Mouse (Mus musculus): Measurements from ENCODE around the gene Prlh.

The Prlh gene

DNA sequence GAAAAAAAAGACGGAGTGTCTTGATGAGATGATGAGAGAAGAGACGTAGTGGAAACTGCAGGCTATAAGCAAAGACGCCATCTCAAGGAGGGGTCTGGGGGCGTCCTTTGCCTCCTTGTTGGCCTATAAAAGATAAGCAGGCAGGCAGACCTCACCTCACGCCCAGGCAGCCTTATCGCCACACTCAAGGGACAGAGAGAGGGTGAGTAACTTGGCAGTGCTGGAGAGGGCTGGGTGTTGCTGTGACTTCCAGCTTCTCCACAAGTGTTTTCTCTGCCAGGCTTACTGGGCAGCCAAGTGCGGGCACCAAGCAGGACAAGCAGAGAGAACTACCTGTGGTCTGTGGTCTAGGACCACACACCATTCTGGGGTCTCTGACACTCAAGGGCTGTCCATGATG lies 1.2 kb upstream of the Prlh start:
- no peak for DNase-seq (ENCODE audit: low read depth in 1 of 2, low spot score in 2 of 2)

- no peak for DNase-seq (ENCODE audit: low read depth in 1 of 2, low spot score in 2 of 2)
Observed at GRCm38 (mm10) chr1:90953688-90954087, 780 bp downstream of the Prlh start.

- no peak for DNase-seq (ENCODE audit: low read depth in 1 of 2, low spot score in 2 of 2)
Observed at GRCm38 (mm10) chr1:90956245-90957096, 3.6 kb downstream of the Prlh start.

DNA sequence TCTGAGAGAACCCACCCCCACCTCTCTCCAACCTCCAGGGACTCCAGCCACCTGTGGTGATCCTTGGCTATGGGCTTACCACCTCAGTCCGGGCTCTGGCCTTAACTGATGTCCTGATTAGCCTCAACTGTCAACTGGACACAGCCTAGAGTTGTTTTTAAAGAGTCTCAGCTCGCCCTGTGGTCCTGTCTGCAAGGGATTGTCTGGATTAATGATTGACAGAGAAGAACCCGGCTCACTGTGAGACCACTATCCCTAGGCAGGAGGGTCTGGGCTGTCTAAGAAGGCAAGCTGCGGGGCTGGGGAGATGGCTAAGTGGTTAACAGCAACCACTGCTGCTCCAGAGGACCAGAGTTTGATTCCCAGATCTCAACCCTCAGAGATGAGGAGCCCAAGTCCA lies 9.6 kb downstream of the Prlh start:
- DNase-seq (ENCODE audit: low read depth in 1 of 2, low spot score in 2 of 2) = no peak

GRCm38 (mm10) chr1:90962994-90963393 lies 10.1 kb downstream of the Prlh start:
- no peak for DNase-seq (ENCODE audit: low read depth in 1 of 2, low spot score in 2 of 2)

- DNase-seq (ENCODE audit: low read depth in 1 of 2, low spot score in 2 of 2) = no peak
Observed at GRCm38 (mm10) chr1:90967583-90967982, 14.7 kb downstream of the Prlh start.

GRCm38 (mm10) chr1:90968649-90969048 lies 15.7 kb downstream of the Prlh start:
- no peak for DNase-seq (ENCODE audit: low read depth in 1 of 2, low spot score in 2 of 2)

DNA sequence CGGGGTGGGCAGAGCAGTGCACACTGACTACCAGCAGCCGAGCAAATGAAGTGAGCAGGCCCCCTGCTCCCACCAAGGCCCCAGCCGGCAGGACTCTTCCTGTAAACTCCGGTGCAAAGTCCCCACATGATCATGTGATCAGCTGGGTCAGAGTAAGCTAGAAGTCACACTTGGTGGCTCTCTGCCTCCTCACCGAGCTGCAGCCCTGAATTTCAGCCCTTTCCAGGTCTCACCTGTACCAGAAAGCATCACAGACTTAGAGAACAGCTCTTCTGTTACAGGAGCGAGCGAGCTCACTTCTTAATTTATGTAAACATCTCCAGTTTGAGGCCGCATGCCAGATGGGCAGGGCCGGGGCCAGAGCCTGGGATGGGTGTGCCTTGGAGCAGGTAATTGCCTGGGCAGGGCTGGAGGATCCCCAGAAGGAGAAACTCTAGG lies 16.5 kb downstream of the Prlh start, which contains the start of gene Rab17:
Gene Rab17, minus strand, starts transcription at position 315 of the 438 bp plus-strand sequence.
- DNase-seq (ENCODE audit: low read depth in 1 of 2, low spot score in 2 of 2) = no peak

DNA sequence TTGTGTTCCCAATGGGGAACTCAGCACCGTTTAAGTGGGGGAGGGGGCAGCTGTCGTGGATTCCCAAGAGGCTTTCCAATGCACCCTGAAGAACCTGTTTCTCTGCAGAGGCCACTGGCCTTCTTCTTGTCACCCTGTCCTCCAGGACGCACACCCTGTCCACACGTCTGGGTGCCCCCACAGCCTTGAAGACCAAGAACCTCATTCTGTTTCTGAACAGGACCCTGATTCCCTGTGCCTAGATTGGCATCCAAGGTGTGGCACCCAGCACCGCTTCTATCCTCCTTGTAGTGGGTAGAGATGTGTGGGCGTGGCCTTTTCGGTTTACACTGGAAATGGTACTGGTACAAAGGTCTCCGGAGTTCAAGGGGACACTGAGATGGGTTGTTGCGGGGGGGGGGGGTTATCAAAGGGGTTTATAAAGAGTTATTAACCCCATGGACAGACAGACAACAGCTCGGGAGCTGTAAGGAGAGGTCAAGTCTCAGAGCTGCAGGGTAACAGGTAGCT lies 17.0 kb downstream of the Prlh start:
- DNase-seq (ENCODE audit: low read depth in 1 of 2, low spot score in 2 of 2) = no peak

GRCm38 (mm10) chr1:90972911-90973573 lies 20.1 kb downstream of the Prlh start:
- peak; percentile 64 to 80 for DNase-seq (ENCODE audit: low read depth in 1 of 2, low spot score in 2 of 2)

GRCm38 (mm10) chr1:90973574-90973911 lies 20.6 kb downstream of the Prlh start:
- no peak for DNase-seq (ENCODE audit: low read depth in 1 of 2, low spot score in 2 of 2)

DNA sequence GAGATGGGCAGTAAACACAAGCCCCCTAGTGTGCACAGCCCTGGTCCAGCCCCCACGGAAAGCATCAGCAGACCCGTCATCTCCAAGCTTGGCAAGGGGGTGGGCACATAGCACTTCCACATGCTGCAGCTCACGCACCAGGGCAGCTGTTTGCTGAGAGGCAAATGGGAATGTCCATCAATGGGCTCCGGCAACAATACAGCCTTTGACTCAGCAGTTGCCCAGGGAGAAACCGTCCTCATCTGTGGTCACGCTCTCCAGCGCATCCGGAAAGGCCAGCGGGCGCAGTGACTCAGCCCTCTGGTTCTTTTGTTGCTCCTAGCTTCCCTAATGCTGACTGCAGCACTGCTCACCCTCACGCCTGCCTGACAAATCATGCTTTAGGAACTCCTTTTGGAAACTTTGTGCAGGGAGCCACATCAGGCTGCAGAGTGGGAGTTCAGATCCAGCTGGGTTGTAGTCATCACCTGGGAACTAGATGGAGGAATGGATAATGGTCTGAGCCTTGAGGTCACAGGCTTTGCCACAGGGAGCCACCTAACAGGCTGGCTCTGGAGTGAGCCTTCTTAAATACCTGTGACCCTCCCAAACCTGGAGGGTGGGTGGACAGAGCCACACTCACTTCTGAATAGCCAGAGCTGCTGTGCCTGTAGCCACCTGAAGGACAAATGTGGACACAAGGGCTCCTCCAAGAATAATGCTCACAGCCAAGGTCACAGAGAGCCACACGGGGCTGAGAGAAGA lies 22.2 kb downstream of the Prlh start:
- DNase-seq (ENCODE audit: low read depth in 1 of 2, low spot score in 2 of 2) = peak; percentile 38 to 57

GRCm38 (mm10) chr1:90975960-90976359 lies 23.1 kb downstream of the Prlh start:
- DNase-seq (ENCODE audit: low read depth in 1 of 2, low spot score in 2 of 2) = no peak

GRCm38 (mm10) chr1:90980638-90981330 lies 27.9 kb downstream of the Prlh start:
- DNase-seq (ENCODE audit: low read depth in 1 of 2, low spot score in 2 of 2) = no peak

DNA sequence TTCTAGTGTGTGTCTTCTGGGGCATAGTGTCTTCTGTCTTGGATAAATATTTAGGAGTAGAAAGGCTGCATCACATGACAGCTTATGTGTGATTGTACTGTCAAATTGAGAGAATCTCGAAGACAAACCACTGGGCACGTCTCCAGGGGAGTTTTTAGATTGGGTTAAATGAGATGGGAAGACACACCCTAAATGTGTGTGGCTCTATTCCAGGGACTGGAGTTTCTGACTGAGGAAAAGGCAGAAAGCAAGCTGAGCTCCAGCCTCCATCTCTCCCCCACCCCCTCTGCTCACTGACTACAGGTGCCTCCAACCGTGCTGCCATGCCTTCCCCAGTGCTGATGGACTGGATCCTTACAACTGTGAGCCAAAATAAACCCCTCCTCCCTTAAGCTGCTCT lies 28.4 kb downstream of the Prlh start:
- DNase-seq (ENCODE audit: low read depth in 1 of 2, low spot score in 2 of 2) = no peak

GRCm38 (mm10) chr1:90995916-90996315 lies 43.0 kb downstream of the Prlh start:
- no peak for DNase-seq (ENCODE audit: low read depth in 1 of 2, low spot score in 2 of 2)

DNA sequence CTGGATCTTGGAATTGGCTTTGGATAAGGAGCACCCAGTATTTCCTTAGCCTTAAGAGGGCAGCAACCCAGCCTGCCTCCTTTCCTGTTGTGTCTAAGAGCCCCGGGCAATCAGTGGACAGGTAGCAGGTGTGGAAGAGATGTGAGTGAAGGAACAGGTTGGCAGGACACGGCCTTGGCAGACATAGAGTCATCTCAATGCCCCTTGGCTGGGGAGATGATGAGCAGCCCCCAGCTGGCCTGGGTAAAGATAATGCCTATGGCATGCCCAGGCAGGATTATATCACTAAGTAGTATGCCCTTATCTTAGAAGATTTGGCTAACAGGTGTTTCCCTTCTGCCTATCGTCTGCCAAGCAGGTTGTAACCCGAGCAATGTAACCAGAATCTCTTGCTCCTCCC lies 44.2 kb downstream of the Prlh start:
- DNase-seq (ENCODE audit: low read depth in 1 of 2, low spot score in 2 of 2) = no peak

DNA sequence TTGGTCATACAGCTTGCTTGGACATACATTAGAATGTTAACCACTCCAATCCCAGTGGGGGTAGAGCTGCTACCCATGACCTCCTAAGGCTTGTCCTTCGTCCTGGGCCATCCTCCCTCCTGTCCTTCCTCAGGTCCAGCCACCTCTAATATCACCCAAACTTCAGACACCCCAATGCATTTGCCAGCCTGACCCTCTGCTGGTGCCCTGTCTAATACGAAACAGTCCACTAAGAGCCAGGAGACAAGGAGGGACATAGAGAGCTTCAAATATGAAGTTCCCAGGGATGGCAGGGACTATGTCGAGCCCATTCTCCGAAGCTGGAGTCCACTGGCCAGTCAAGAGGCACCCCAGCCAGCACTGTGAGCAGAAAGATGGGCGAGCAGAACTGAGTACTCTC lies 44.7 kb downstream of the Prlh start:
- no peak for DNase-seq (ENCODE audit: low read depth in 1 of 2, low spot score in 2 of 2)

DNA sequence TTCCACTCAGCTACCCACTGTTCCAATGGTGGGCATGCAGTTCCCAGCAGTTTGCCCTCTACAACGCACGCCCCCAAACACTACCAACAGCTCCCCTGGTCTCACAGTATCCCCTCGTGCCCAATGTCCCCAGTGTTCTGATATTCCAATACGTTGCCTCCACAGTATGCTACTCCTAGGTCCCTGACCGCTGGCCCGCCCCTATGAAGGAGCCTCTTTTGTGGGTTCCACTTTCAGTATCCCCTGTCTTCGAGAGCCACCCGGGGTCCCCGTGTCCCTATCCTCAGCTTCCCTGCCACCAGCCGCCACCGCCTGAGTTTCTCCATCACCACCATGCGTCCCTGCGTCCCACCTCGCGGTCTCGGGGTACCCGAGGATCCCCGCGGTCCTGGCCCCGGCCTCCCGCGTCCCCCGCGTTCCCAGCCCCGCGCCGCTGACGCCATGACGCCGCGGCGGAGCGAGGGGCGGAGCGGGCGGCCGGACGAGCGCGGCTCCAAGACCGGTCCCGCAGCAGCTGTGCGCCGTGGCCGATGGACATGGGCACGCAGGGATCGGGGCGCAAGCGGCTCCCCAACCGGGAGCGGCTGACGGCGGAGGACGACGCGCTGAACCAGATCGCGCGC lies 45.5 kb downstream of the Prlh start, which contains the start of gene Lrrfip1:
Gene Lrrfip1, plus strand, starts transcription at position 470 of the 623 bp plus-strand sequence.
- DNase-seq (ENCODE audit: low read depth in 1 of 2, low spot score in 2 of 2) = peak in 1 of 2 experiments; percentile 39

DNA sequence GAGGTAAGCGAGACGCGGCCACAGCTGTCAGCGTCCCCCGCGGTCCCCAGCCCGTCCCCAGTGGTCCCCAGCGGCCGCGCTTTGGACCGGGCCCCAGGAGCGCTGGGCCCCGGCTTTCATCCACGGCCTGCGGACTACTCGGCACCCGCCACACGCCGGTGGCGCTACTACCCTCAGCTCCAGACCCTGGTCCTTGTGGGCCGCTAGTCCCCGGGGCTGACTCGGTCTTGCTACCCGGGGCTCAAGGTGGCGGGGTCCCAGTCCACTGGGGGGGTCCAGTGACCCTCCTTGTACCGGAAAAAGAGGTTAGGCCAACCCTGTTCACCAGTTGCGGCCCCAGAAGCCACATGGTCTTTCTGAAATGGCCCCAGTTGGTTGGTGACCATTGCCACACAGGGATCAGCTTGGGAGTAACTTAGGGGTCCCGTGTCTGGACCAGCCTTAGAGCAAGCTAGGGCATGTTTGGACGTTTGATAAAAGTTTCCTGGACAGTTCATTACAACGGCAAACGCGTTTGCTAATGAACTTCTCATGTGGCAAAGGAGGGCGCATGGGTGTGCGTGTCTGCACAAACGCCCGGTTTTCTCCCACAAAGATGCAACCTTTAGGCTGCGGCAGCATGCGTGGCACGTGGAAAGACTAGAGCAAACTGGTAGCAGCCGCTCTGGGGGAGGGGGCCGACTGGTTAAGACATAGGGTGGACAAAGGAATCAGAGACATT lies 46.1 kb downstream of the Prlh start:
- DNase-seq (ENCODE audit: low read depth in 1 of 2, low spot score in 2 of 2) = no peak
